Mouse (Mus musculus): ENCODE data around the gene Eml1. TPM values are rescaled to one million over a fixed set of nuclear protein-coding genes. Genes with fewer than 3 reads are reported as not detected.
A peak's percentile ranks its signal among the peaks of the same experiment; 100 is the strongest.

Gene Eml1
- polyA plus RNA-seq (2011; ENCODE audit: insufficient read length, low read depth, missing spikeins) = 40.5 and 48.0 TPM in 2 replicates

DNA sequence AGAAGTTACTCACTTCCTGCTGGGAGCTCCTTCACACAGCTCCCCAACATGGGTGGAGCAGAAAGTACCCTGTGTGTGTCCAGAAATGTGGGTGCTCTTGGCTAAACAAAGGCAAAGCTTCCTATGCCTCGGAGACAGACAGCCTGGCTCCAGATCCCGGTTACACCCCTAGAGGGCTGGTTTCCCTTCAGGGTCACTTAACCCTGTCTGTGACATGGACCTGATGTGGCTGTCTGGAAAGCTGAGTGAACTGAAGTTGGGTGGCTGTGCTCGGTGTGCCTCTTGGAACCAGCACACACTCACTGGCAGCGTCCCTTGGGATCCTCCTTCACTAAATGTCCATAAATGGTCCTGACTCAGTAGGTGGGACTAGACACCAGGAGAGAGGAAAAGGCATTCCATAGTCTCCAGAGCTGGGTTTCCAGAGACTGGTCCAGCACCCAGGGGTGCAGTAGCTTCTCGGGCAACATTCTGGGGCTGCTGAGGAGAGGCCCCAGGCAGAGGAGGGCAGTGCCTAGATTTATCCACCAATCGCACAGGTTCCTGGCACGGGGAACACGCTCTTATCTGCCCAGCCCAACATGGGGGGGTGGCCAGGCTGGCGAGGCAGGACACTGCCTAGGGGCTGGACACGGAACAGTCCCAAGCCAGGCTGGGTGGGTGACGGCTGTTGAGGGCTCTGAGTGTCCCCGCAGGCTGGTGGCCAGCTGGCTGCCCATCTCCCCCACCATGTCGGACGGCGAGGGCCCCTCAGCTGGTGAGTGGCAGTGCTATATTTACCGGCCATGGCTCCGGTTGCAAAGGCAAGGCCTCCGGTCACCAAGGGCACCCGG, at the start of gene Eml1:
TSS of gene Eml1 (plus strand) at position 362 of the 833 bp plus-strand sequence.
- H3K4me3 ChIP-seq (ENCODE audit: insufficient read depth, low read length) = no peak within 1 kb of the TSS
- TF ChIP-seq POLR2A (IDR thresholded peaks at IDR 0.05; ENCODE audit: low read depth, low read length) (no peak), CTCF (IDR thresholded peaks at IDR 0.05; ENCODE audit: borderline replicate concordance, insufficient read depth, low read length) (no peak)
- peaks cover 6% of the 10 kb centered on the region for H3K4me1 ChIP-seq (ENCODE audit: control insufficient read depth, insufficient read depth, low read length)
- H3K27ac ChIP-seq (ENCODE audit: insufficient read depth, low read length) = peak within 1 kb of the TSS; percentile 3; the same call in 1 of the 2 replicates

DNA sequence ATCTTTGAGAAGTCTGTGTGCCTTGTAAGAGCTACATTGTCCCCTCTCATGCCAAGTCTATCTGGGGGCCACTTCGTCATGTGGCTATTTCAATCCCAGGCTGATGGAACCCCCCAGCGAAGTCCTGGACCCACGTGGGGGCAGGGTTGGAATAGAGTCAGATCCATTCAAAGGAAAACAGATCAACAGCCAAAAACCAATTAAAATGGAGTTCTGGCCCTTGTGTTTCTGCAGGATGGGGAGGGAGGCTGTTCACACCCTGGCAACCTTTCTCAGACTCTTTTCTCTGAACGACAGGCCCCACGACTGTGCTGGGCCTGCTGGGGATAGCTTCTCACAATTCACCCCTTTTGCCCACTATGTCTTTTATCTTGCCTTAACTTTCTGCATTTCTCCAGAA, 44.4 kb upstream of the Eml1 start:
- H3K27ac ChIP-seq (ENCODE audit: insufficient read depth, low read length) = no peak overlapping the region
- no peak for TF ChIP-seq CTCF (IDR thresholded peaks at IDR 0.05; ENCODE audit: borderline replicate concordance, insufficient read depth, low read length)
- no peak for TF ChIP-seq POLR2A (IDR thresholded peaks at IDR 0.05; ENCODE audit: low read depth, low read length)
- no peak overlapping the region for H3K4me3 ChIP-seq (ENCODE audit: insufficient read depth, low read length)
- no peaks in the 10 kb centered on the region for H3K4me1 ChIP-seq (ENCODE audit: control insufficient read depth, insufficient read depth, low read length)

DNA sequence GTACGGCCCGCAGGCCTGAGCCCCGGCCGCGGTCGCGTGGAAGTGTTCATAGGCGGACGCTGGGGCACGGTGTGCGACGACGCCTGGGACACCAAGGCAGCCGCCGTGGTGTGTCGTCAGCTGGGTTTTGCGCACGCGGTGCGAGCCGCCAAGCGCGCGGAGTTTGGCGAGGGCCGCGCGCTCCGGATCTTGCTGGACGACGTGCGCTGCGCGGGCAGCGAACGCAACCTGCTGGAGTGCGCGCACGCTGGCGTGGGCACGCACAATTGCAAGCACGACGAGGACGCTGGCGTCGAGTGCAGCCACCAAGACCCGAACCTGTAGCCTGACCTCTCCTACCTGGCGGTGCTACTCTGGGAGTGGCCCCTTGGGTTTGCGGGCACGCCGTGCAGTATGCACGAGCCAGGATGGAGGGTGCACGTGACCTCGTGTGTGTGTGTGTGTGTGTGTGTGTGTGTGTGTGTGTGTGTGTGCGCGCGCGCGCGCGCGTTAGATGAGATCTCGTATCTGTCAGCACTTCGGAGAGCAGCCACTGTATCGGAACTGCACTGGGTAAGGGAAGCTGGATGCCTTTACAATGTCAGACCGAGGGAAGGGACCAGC, 42.8 kb upstream of the Eml1 start:
- TF ChIP-seq CTCF (IDR thresholded peaks at IDR 0.05; ENCODE audit: borderline replicate concordance, insufficient read depth, low read length) = no peak
- no peak for TF ChIP-seq POLR2A (IDR thresholded peaks at IDR 0.05; ENCODE audit: low read depth, low read length)
- Histone ChIP-seq H3K4me3 (ENCODE audit: insufficient read depth, low read length) (no peak overlapping the region), H3K27ac (ENCODE audit: insufficient read depth, low read length) (no peak overlapping the region), H3K4me1 (ENCODE audit: control insufficient read depth, insufficient read depth, low read length) (no peaks in the 10 kb centered on the region)

DNA sequence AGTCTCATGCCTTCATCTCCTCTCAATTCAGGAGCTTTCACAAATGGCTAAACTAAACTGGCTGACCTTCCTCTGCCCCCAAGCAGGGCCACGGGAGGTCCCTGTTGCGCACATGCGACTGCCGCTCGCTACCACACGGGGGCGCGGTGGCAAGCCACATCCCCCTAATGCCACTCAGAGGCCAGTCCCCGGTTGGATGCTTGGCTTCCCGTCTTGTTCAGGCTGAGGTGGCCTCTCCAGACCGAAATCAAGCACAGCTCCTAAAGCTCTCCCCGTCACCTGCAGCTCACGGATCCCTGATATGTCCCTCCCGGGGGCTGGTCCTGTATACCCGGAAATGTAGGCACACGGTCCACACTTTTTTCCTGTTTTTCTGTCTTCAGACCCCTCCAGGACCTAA, 37.7 kb upstream of the Eml1 start:
- no peaks in the 10 kb centered on the region; the same call in 1 of the 2 replicates for H3K4me1 ChIP-seq (ENCODE audit: control insufficient read depth, insufficient read depth, low read length)
- H3K27ac ChIP-seq (ENCODE audit: insufficient read depth, low read length) = no peak overlapping the region
- TF ChIP-seq CTCF (IDR thresholded peaks at IDR 0.05; ENCODE audit: borderline replicate concordance, insufficient read depth, low read length) = peak; percentile 98
- TF ChIP-seq POLR2A (IDR thresholded peaks at IDR 0.05; ENCODE audit: low read depth, low read length) = no peak; the same call in 1 of the 2 replicates
- H3K4me3 ChIP-seq (ENCODE audit: insufficient read depth, low read length) = peak overlapping the region; percentile 26; the same call in 1 of the 2 replicates

DNA sequence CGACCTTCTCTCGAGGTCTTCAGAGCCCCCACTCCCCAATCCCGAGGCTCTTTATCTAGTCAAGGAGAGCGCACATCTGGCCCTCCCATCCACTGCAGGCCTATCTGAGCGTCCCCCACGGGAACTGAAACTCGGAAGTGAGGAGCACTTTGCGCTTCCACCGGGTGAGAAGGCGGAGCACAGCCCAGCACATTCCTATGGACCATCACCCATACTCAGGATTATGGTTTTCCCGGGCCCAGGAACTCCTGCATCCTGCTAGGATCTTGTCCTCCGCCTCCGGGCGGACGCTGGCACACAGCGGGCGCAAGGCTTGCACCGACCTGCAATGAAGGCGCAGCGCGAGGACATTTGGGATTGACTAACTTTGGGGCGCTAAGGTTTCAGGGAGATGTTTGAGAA, 37.3 kb upstream of the Eml1 start:
- peak overlapping the region; percentile 2; the same call in 1 of the 2 replicates for H3K27ac ChIP-seq (ENCODE audit: insufficient read depth, low read length)
- H3K4me1 ChIP-seq (ENCODE audit: control insufficient read depth, insufficient read depth, low read length) = no peaks in the 10 kb centered on the region; the same call in 1 of the 2 replicates
- peak overlapping the region; percentile 26 for H3K4me3 ChIP-seq (ENCODE audit: insufficient read depth, low read length)
- TF ChIP-seq CTCF (IDR thresholded peaks at IDR 0.05; ENCODE audit: borderline replicate concordance, insufficient read depth, low read length) (no peak), POLR2A (IDR thresholded peaks at IDR 0.05; ENCODE audit: low read depth, low read length) (no peak)

DNA sequence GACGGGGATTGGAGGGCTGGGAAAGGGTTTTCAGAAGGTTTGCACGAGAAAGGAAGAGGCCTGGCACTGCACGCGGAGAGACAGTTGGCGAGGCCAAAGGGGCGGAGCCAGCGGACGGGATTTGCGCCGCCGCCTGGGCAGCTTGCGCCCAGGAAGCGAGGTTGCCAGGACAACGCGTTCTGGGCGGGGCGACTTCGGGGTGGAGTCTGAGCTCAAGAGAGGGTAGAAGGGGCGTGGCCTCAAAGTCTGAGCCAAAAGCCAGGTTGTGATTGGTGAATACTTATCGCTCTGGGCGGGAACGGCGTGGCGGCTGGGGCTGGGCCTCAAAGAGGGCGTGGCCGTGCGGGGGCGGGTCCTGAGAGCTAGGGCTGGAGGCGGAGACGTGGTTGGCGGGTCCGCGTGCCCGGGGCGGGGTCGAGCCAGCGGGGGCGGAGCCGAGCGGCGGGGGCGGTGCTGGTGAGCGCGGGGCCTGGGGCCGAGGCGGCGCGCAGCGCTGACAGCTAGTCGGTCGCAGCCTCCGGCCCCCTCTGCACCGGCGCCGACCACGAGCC, 36.8 kb upstream of the Eml1 start, which contains the start of gene Cyp46a1:
TSS of gene Cyp46a1 (plus strand) at position 487 of the 551 bp plus-strand sequence.
- Histone ChIP-seq H3K4me3 (ENCODE audit: insufficient read depth, low read length) (peak within 1 kb of the TSS; percentile 53), H3K4me1 (ENCODE audit: control insufficient read depth, insufficient read depth, low read length) (no peaks in the 10 kb centered on the region; the same call in 1 of the 2 replicates), H3K27ac (ENCODE audit: insufficient read depth, low read length) (peak within 1 kb of the TSS; percentile 2; the same call in 1 of the 2 replicates)
- no peak for TF ChIP-seq CTCF (IDR thresholded peaks at IDR 0.05; ENCODE audit: borderline replicate concordance, insufficient read depth, low read length)
- TF ChIP-seq POLR2A (IDR thresholded peaks at IDR 0.05; ENCODE audit: low read depth, low read length) = peak; percentile 35; the same call in 1 of the 2 replicates

DNA sequence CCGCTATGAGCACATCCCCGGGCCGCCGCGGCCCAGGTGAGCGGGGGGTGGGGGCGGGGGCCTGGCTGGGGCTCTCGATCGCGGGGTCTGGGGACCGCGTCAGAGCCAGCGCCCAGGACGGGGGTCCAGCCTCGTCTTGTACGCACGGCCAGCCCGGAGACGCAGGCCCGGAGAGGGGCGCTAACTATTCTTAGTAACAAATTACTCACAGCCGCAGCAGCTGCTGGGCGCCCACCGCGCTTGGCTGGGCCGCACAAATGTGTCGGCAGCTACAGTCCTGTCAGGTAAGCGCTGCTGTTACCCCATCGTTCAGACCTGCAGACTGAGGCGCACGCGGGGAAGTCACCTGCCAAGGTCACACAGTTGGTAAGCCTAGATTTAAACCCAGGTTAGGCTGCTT, 36.2 kb upstream of the Eml1 start:
- Histone ChIP-seq H3K27ac (ENCODE audit: insufficient read depth, low read length) (no peak overlapping the region), H3K4me1 (ENCODE audit: control insufficient read depth, insufficient read depth, low read length) (no peaks in the 10 kb centered on the region; the same call in 1 of the 2 replicates), H3K4me3 (ENCODE audit: insufficient read depth, low read length) (peak overlapping the region; percentile 53)
- TF ChIP-seq CTCF (IDR thresholded peaks at IDR 0.05; ENCODE audit: borderline replicate concordance, insufficient read depth, low read length) (no peak), POLR2A (IDR thresholded peaks at IDR 0.05; ENCODE audit: low read depth, low read length) (no peak)

DNA sequence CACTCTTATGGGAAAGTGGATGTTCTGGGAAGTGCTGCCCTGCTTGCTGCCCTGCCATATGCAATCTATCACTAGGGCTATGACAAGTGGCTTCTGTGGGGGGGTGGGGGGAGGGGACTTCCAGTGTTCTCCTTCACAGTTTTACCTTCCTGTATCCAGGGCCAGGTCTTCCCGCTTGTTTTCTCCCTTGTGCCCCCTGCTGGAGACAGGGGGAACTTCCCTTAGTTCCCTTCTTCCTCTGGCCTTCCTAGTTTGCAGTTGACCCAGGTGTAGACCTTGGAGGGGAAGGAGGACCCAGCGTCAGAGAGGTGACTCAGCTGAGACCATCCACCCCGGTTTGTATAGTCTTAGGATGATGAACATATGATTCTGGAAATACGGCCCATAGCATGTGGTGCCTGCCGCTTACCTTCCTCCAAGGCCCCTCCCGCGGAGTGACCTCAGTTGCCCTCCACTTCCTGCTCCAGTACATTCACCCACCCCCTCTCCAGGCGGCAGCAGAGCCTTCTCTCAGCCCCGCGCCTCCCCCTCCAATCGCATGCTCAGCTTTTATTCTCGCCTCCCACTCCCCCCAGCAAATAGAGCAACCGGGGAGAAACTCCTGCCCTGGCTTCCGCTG, 32.1 kb upstream of the Eml1 start:
- TF ChIP-seq CTCF (IDR thresholded peaks at IDR 0.05; ENCODE audit: borderline replicate concordance, insufficient read depth, low read length) = peak; percentile 38; the same call in 1 of the 2 replicates
- no peak for TF ChIP-seq POLR2A (IDR thresholded peaks at IDR 0.05; ENCODE audit: low read depth, low read length)
- no peak overlapping the region for H3K27ac ChIP-seq (ENCODE audit: insufficient read depth, low read length)
- no peaks in the 10 kb centered on the region; the same call in 1 of the 2 replicates for H3K4me1 ChIP-seq (ENCODE audit: control insufficient read depth, insufficient read depth, low read length)
- H3K4me3 ChIP-seq (ENCODE audit: insufficient read depth, low read length) = no peak overlapping the region

DNA sequence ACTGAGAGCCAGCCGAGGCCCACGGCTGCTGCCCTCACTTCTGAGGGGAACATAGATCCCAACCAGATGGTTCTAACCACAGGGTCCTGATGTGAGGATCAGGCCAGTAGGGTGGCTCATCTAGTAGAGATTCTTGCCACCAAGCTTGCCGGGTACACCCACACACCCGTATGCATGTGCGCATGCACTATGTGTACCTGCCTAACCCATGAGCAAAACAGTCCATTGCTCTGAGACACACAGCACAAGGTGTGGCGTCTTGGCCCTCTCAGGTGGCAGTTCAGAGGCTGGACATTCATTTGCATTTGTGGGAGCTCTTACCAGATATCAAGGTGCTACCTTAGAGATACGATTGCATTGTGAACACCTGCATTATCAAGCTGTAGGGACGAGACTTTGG, 22.6 kb upstream of the Eml1 start:
- no peak overlapping the region for H3K27ac ChIP-seq (ENCODE audit: insufficient read depth, low read length)
- H3K4me3 ChIP-seq (ENCODE audit: insufficient read depth, low read length) = no peak overlapping the region
- H3K4me1 ChIP-seq (ENCODE audit: control insufficient read depth, insufficient read depth, low read length) = no peaks in the 10 kb centered on the region; the same call in 1 of the 2 replicates
- no peak for TF ChIP-seq CTCF (IDR thresholded peaks at IDR 0.05; ENCODE audit: borderline replicate concordance, insufficient read depth, low read length)
- TF ChIP-seq POLR2A (IDR thresholded peaks at IDR 0.05; ENCODE audit: low read depth, low read length) = no peak

Data from embryonic fibroblast, embryonic 13.5 days (primary cell).